Mouse (Mus musculus) myocyte (in vitro differentiated cells): ENCODE data around the gene Zfp719.

Experiments
- E2F4 ChIP-seq: IDR thresholded peaks from one replicate; pipeline ENCODE4 v1.6.1; 2011; ENCODE audit warnings: mild to moderate bottlenecking, control low read depth, moderate library complexity; ENCODE audit not compliant: insufficient read depth
- MAX ChIP-seq: IDR thresholded peaks from one replicate; pipeline ENCODE4 v1.6.1; 2011; ENCODE audit warnings: low read depth, mild to moderate bottlenecking, control low read depth
- POLR2A ChIP-seq: IDR thresholded peaks from one replicate; pipeline ENCODE4 v1.6.1; 2011; ENCODE audit warnings: low read depth, mild to moderate bottlenecking, control low read depth, moderate library complexity; ENCODE audit not compliant: insufficient read length
- POLR2AphosphoS2 ChIP-seq: IDR thresholded peaks from one replicate; pipeline ENCODE4 v1.6.1; 2011; ENCODE audit warnings: low read depth, control low read depth; ENCODE audit not compliant: insufficient read length
- TCF12 ChIP-seq: IDR thresholded peaks from one replicate; pipeline ENCODE4 v1.6.1; 2011; ENCODE audit warnings: mild to moderate bottlenecking, control low read depth; ENCODE audit not compliant: poor library complexity, insufficient read depth, severe bottlenecking
- USF1 ChIP-seq: IDR thresholded peaks from one replicate; pipeline ENCODE4 v1.6.1; 2011; ENCODE audit warnings: low read depth, mild to moderate bottlenecking, control low read depth, moderate library complexity

GRCm38 (mm10) chr7:43545656-43546545 lies 33.5 kb upstream of the Zfp719 start:
- TF ChIP-seq MAX (no peak), USF1 (no peak), POLR2A (no peak), TCF12 (no peak), E2F4 (no peak), POLR2AphosphoS2 (no peak)
